ENCODE assay signal across 8 mouse cellular contexts in genomic region chr7:16294837-16295236, GRCm38 (mm10). TPM values are rescaled to one million over a fixed set of nuclear protein-coding genes. Genes with fewer than 3 reads are reported as not detected.
A peak's percentile ranks its signal among the peaks of the same experiment; 100 is the strongest.
DNase-seq lines count a peak whose midpoint lies in the region; ATAC-seq lines count a peak whose summit lies in the region.

No protein-coding gene starts in this region.

- peak; percentile 96 to 97 for DNase-seq in adrenal gland, adult 18-20 months (ENCODE audit: low spot score in 2 of 2)
- peak; percentile 96 for DNase-seq in embryo, embryonic 10.5 days (ENCODE audit: low spot score)
- DNase-seq in gastrocnemius, postnatal 14 days, result peak; percentile 94
- DNase-seq in left cerebral cortex, postnatal 25 days (ENCODE audit: low spot score in 2 of 2), result peak; percentile 91 to 96
- peak; percentile 95 for DNase-seq in mesoderm, embryonic 11.5 days (ENCODE audit: low read depth, low spot score)
- peak; percentile 87 to 89 for DNase-seq in right cerebral cortex, postnatal 36 days (ENCODE audit: low spot score in 2 of 2)
- peak; percentile 88 to 95 for DNase-seq in urinary bladder, postnatal 4 days (ENCODE audit: low spot score in 2 of 2)

- intact Hi-C loops in gastrocnemius, postnatal 14 days (cut with DNase I; ENCODE audit: low total_unique reads), result loop anchor here (5.0 kb wide), 1 partner anchor 87 kb away; no protein-coding TSS in a partner anchor
- intact Hi-C loops in left cerebral cortex, postnatal 25 days (cut with DNase I), result loop anchor here (1.0 to 10.0 kb wide), 4 partner anchors 15 to 320 kb away; partner anchors contain the start of gene Arhgap35

- ATAC-seq in inflammation-experienced regulatory T-cells, adult 6 months, result peak; percentile 64

RNA-seq across cellular contexts. Expression of gene Ccdc9, which starts 8.2 kb away (rescaled TPM):
- 10 to 100 TPM; 52.2 to 59.2 TPM for total RNA-seq in adrenal gland, adult 18-20 months (2021)
- total RNA-seq in gastrocnemius, postnatal 14 days (2021), result 10 to 100 TPM; 30.1 to 32.8 TPM
- polyA plus RNA-seq in inflammation-experienced regulatory T-cells, adult 6 months (2017; shearing (Covaris generic)), result 10 to 100 TPM; 10.6 to 16.3 (median 11.5) TPM
- 10 to 100 TPM; 81.6 to 86.9 TPM for total RNA-seq in left cerebral cortex, postnatal 25 days (2021)

RNA-seq across cellular contexts. Expression of gene Bbc3, which starts 13.4 kb away (rescaled TPM):
- 1 to 10 TPM; 5.2 to 6.0 TPM for total RNA-seq in adrenal gland, adult 18-20 months (2021)
- 1 to 10 TPM; 3.6 to 5.1 TPM for total RNA-seq in gastrocnemius, postnatal 14 days (2021)
- polyA plus RNA-seq in inflammation-experienced regulatory T-cells, adult 6 months (2017; shearing (Covaris generic)), result 1 to 10 TPM in 2 of 3 experiments, under 1 TPM in 1; 0.42 to 1.5 (median 1.2) TPM
- total RNA-seq in left cerebral cortex, postnatal 25 days (2021), result 10 to 100 TPM in 1 of 2 experiments, 1 to 10 TPM in 1; 9.2 to 10.9 TPM

RNA-seq across cellular contexts. Expression of gene Inafm1, which starts 21.4 kb away (rescaled TPM):
- total RNA-seq in adrenal gland, adult 18-20 months (2021), result 10 to 100 TPM; 21.1 to 21.8 TPM
- total RNA-seq in gastrocnemius, postnatal 14 days (2021), result 10 to 100 TPM; 11.1 to 12.4 TPM
- polyA plus RNA-seq in inflammation-experienced regulatory T-cells, adult 6 months (2017; shearing (Covaris generic)), result 1 to 10 TPM in 2 of 3 experiments, under 1 TPM in 1; 0.96 to 2.4 (median 2.3) TPM
- total RNA-seq in left cerebral cortex, postnatal 25 days (2021), result 10 to 100 TPM; 32.5 to 34.8 TPM

RNA-seq across cellular contexts. Expression of gene C5ar1, which starts 35.5 kb away (rescaled TPM):
- 10 to 100 TPM in 1 of 2 experiments, 1 to 10 TPM in 1; 7.0 to 13.1 TPM for total RNA-seq in adrenal gland, adult 18-20 months (2021)
- total RNA-seq in gastrocnemius, postnatal 14 days (2021), result 1 to 10 TPM; 2.6 to 3.1 TPM
- polyA plus RNA-seq in inflammation-experienced regulatory T-cells, adult 6 months (2017; shearing (Covaris generic)), result under 1 TPM in 1 of 3 experiments, not detected in 2; 0.21 TPM
- total RNA-seq in left cerebral cortex, postnatal 25 days (2021), result 1 to 10 TPM in 1 of 2 experiments, under 1 TPM in 1; 0.78 to 2.2 TPM

RNA-seq across cellular contexts. Expression of gene C5ar2, which starts 50.9 kb away (rescaled TPM):
- total RNA-seq in adrenal gland, adult 18-20 months (2021), result under 1 TPM; 0.46 to 0.83 TPM
- under 1 TPM; 0.20 to 0.27 TPM for total RNA-seq in gastrocnemius, postnatal 14 days (2021)
- under 1 TPM in 1 of 3 experiments, not detected in 2; 0.23 TPM for polyA plus RNA-seq in inflammation-experienced regulatory T-cells, adult 6 months (2017; shearing (Covaris generic))
- total RNA-seq in left cerebral cortex, postnatal 25 days (2021), result under 1 TPM; 0.71 to 0.87 TPM

Comparison
In these comparisons a context has a peak if more than half of its experiments do, and no peak if none do; other contexts are left out.
1. Peak in every context shown above with its lines: DNase-seq and ATAC-seq.